Mouse (Mus musculus): ENCODE data around the gene Slc6a13.
"Not testable (repeated sequence)": the region's sequence is repeated elsewhere in the genome, so short reads cannot be mapped to it uniquely, and the experiment has no call there.

The Slc6a13 gene

GRCm38 (mm10) chr6:121326486-121327069 is 26.6 kb downstream of the Slc6a13 start:
- DNase-seq (ENCODE audit: low spot score in 2 of 2): peak; percentile 24 to 31

GRCm38 (mm10) chr6:121328417-121328884 is 28.4 kb downstream of the Slc6a13 start:
- no peak for DNase-seq (ENCODE audit: low spot score in 2 of 2)

DNA sequence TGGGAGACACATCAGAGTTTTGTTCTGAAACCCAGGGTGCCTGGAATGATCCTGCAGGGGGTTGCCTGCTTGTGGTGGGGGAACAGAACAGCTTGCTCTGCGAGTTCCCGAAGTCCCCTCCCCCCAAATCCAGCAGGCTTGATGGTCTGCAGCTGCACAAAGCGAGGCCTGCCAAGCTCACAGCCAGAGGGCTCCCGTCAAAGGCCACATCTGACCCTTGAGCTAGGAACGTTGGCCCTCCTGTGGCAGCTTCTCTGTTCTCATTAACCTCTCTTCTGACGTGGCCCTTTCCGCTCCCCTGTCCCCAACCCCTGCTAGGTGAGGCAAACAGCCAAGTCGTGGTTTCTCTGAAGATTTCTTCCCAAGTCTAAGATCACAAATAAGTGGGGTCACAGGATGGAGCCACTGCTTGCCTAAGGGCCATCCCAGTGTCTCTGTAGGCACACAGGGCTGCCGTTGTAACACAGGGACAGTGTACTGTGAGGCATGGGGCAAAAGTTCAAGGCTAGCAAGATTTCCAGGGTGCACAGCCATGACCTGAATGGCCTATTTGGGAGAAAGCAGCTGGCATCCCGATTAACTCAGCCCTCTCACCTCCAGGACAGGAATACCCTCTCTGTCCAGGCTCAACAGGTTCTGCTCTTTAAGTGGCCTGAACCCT is 30.0 kb downstream of the Slc6a13 start:
- DNase-seq (ENCODE audit: low spot score in 2 of 2): peak in 1 of 2 experiments; percentile 19

DNA sequence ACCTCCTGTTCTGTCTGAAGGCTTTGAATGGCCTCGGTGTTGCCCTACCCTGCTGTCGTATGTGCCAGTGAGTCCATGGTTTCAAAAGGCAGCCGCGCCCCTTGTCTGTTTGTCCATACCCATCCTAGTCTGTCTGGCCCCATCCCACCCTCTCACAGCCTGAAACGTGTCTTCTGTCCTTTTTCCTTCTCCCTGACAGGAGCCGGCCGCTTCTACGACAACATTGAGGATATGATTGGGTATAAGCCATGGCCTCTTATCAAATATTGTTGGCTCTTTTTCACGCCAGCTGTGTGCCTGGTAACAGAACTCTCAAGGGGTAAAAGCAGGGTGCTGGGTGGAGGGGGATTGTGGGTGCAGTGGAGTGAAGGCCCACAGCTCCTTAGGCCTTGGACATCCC is 35.8 kb downstream of the Slc6a13 start:
- no peak for DNase-seq (ENCODE audit: low spot score in 2 of 2)

DNA sequence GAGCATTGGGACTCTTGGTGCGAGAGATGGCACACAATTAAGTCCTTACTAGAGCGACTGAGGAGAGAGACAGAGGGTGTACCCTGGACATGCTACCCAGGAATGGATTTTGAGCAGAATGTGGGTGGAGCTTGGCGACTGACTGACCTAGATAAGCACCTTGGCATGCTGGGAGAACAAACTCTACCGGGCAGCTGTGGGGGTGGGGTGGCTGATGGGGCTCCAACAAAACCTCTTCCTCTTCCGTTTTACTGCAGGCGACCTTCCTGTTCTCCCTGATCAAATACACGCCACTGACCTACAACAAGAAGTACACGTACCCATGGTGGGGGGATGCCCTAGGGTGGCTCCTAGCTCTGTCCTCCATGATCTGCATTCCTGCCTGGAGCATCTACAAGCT is 36.5 kb downstream of the Slc6a13 start:
- no peak for DNase-seq (ENCODE audit: low spot score in 2 of 2)

GRCm38 (mm10) chr6:121337229-121337628 is 37.2 kb downstream of the Slc6a13 start:
- no peak for DNase-seq (ENCODE audit: low spot score in 2 of 2)

DNA sequence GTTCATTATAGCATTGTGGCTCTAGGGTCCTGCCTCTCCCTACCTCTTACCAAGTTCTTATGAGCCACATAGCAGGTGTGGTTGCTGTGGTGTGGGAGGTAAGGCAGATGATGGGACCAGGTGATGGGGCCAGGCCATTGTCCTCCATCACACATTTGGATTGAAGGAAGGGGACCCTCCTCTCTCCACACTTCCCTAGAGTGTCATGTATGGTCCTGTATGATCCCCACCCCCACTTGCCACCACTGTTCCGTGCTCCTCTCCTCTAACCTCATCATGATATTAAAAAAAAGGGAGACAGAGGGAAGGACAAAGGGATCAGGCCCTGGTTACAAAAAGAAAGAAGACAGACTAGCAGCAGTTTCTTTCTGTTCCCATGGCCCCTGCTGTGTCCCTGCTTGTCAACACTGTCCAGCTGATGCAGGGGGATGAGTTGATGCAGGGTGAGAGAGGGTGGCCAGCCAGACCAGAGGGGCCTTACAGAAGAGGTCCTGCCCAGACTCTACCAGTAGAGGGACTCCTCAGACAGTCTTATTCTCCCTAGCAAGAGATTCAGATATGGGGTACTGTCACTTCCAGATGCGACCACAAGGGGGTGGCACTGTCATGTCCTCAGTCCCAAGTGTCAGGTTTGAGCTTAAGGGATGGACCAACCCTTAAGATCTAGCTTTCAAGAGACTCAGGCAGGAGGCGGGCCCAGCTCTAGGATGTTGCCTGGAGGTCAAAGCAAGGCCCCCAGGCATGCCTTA is 37.9 kb downstream of the Slc6a13 start:
- peak; percentile 68 to 79 for DNase-seq (ENCODE audit: low spot score in 2 of 2)

- DNase-seq (ENCODE audit: low spot score in 2 of 2): no peak
These were observed 38.5 kb downstream of the Slc6a13 start for GRCm38 (mm10) chr6:121338519-121338896.

GRCm38 (mm10) chr6:121341650-121342049 is 41.6 kb downstream of the Slc6a13 start:
- no peak for DNase-seq (ENCODE audit: low spot score in 2 of 2)

GRCm38 (mm10) chr6:121343026-121343770 is 43.2 kb downstream of the Slc6a13 start, which contains the start of gene Slc6a12:
Slc6a12 (plus strand) TSS chr6:121343076.
- no peak for DNase-seq (ENCODE audit: low spot score in 2 of 2)

GRCm38 (mm10) chr6:121343771-121344123 is 43.7 kb downstream of the Slc6a13 start:
- no peak for DNase-seq (ENCODE audit: low spot score in 2 of 2)

DNA sequence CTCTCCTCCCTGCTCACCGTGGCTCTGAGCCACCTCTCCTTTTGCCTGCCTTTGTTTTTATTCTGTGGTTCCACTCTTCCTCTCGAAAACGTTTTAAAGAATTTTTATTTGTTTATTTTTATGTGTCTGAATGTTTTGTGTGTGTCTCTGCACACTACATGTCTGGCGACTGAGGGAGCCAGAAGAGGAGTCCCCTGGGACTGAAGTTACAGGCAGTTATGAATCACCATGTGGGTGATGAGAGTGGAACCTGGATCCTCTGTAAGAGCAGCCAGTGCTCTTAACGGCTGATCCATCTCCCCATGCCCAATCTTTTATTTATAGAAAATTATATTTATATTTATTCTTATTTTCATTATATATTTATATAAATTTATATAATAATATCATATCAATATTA is 44.3 kb downstream of the Slc6a13 start:
- no peak for DNase-seq (ENCODE audit: low spot score in 2 of 2)

- no peak for DNase-seq (ENCODE audit: low spot score in 2 of 2)
These were observed 46.4 kb downstream of the Slc6a13 start for GRCm38 (mm10) chr6:121346428-121346827.

- DNase-seq (ENCODE audit: low spot score in 2 of 2): no peak
These were observed 52.2 kb downstream of the Slc6a13 start for GRCm38 (mm10) chr6:121352276-121352675.

DNA sequence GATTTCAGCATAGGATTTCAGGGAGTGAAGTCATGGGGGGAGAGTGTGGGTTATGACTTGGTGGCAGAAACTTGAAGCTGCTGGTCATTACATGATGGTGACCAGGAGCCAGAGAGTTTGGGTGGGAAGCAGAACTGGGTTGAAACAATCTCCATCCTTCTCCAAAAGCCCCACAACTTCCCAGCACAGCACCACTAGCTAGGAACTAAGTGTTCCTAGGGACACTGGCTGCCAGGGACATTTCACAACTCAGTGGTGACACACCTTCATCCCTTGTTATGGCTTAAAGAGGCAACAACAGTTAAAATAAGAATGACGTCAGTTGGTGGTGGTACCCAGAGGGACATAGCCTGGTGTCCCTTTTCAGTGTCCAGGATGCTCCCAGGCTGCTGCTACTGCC is 56.0 kb downstream of the Slc6a13 start:
- peak in 1 of 2 experiments; percentile 35 for DNase-seq (ENCODE audit: low spot score in 2 of 2)

DNA sequence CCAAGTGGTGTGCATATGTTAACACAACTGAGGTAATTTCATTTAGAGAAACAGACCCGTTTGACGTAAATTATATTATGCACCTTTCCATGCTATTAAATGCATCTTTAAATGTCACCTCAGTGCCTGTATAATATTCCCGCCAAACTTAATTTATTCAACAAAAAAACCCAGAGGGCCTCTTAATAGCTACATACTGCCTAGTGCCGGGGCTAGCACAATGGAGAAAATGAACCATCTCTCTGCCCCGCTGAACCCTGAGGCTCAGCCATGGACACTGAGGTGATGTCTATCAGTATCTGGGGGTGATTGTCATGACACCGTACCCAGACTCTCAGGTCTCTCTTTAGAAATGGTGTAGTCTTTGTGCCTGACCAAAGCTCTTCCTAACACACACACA is 57.2 kb downstream of the Slc6a13 start:
- DNase-seq (ENCODE audit: low spot score in 2 of 2): no peak

DNA sequence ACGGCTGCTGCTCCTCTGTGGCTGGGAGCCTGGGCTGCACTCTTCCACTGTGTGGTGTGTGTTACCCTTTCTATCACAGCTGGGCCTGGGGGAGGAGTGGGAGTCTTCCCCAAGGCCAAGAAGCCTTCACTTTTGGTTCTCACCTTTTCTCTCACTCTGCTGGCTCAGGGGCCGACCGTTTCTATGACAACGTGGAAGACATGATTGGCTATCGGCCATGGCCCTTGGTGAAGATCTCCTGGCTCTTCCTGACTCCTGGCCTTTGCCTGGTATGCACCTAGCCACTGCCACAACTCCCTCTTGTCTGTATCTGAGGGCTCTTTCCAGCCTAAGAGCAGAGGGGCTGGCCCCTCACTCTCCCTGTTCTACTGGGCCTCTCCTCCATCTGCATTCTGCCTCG is 63.0 kb downstream of the Slc6a13 start:
- no peak for DNase-seq (ENCODE audit: low spot score in 2 of 2)

GRCm38 (mm10) chr6:121363956-121364355 is 63.9 kb downstream of the Slc6a13 start:
- DNase-seq (ENCODE audit: low spot score in 2 of 2): no peak

DNA sequence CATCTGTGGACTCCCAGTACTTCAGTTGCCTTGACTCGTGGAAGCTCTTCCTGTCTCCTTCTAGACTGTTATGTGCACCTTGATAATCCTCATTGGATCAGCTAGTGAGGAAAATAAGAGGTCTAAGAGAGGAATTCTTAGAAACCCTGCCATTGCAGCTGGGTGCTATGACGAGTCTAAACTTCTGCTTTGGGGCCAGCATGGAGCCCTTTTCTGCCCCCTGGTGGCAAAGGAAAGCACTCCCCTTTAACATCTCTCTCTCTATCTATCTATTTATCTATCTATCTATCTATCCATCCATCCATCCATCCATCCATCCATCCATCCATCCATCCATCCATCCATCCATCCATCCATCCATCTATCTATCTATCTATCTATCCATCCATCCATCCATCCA is 66.5 kb downstream of the Slc6a13 start:
- DNase-seq (ENCODE audit: low spot score in 2 of 2): not testable (repeated sequence)

GRCm38 (mm10) chr6:121367099-121367498 is 67.1 kb downstream of the Slc6a13 start:
- DNase-seq (ENCODE audit: low spot score in 2 of 2): no peak

DNA sequence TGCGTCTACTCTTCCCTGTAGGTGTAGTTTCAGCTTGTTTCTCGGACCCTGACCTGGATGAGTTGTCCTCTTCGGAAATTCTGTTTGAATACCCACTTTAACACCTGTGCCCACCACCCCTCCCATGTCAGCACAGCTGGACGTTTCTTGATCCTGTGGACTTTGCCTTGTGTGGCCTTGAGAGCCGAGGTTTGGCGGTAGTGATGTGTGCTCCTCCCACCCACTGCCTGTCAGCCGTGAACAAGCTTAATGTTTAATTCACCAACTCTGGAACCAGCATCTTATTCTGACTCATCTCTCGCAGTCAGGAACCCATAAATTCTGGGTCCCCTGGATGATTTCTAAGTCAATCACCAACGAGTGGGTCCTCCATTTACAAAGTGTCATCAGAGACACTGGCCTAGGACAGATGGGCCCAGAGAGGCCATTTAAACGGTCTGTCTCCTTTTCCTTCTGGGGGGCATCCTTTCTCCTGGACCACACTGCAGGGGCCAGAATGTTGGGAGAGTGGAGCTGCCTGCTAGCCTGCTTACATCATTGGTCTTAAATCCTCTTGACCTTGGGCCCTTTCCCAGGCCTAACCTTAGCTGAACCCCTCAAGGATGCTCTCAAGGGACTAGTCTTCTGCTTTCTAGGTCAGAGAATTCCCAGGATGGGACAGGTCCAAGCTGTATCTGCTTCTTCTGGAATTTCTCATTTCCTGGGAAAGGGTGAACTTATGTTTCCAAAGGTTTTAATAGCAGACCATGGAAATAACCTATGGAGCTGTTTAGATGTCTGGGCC is 71.4 kb downstream of the Slc6a13 start:
- peak; percentile 47 to 53 for DNase-seq (ENCODE audit: low spot score in 2 of 2)
